Mouse (Mus musculus) spleen, adult 2 months (tissue): ENCODE results near the gene Smtnl2. TPM values are rescaled to one million over a fixed set of nuclear protein-coding genes. Genes with fewer than 3 reads are reported as not detected.

Source experiments
- DNase-seq, 2 experiments: peaks; one replicate each; pipeline versions ENCODE4 v3.0.0 to v3.0.0-alpha.2; 2012 to 2021; ENCODE audit warnings: low spot score in 2 of 2, low read depth in 1 of 2
- H3K27ac ChIP-seq: fragments of 200-500 bp; 2 replicates; pipeline ENCODE4 v1.5.1; 2012; ENCODE audit warnings: low read length, inconsistent platforms; ENCODE audit not compliant: insufficient read depth
- H3K27me3 ChIP-seq: fragments of 200-500 bp; 2 replicates; pipeline ENCODE4 v1.6.1; 2012; ENCODE audit warnings: mild to moderate bottlenecking, moderate library complexity, low read length, inconsistent platforms; ENCODE audit not compliant: control insufficient read depth, insufficient read depth
- H3K36me3 ChIP-seq: fragments of 200-500 bp; 2 replicates; pipeline ENCODE4 v1.6.1; 2012; ENCODE audit warnings: mild to moderate bottlenecking, low read length, inconsistent platforms; ENCODE audit not compliant: control insufficient read depth, insufficient read depth
- H3K4me1 ChIP-seq: fragments of 200-500 bp; 2 replicates; pipeline ENCODE4 v1.6.1; 2011; ENCODE audit warnings: inconsistent platforms; ENCODE audit not compliant: control insufficient read depth, insufficient read depth, insufficient read length
- H3K4me3 ChIP-seq: fragments of 200-500 bp; 2 replicates; pipeline ENCODE4 v1.5.1; 2011; ENCODE audit warnings: mild to moderate bottlenecking, inconsistent platforms; ENCODE audit not compliant: insufficient read depth, insufficient read length; ENCODE audit errors: extremely low read depth
- CTCF ChIP-seq: fragments of 200-500 bp; IDR thresholded peaks from 2 replicates; pipeline ENCODE4 v1.5.1; 2011; ENCODE audit warnings: mild to moderate bottlenecking, inconsistent platforms; ENCODE audit not compliant: insufficient read depth, insufficient read length, insufficient replicate concordance; ENCODE audit errors: extremely low read depth
- POLR2A ChIP-seq: fragments of 200-500 bp; IDR thresholded peaks from 2 replicates; pipeline ENCODE4 v1.6.1; 2011; ENCODE audit warnings: low read depth, low read length, inconsistent platforms
- WGBS: fragments of 180-500 bp; shearing (Covaris S2); methylation state at CpG from one replicate; pipeline ENCODE4 v1.1.7; 2018; 5-methylcytosine and 5-hydroxymethylcytosine counted together
- polyA plus RNA-seq: library from polyadenylated mRNA; depleted of rRNA; stranded (reverse); fragments of >200 nt; gene quantifications from 2 replicates; pipeline ENCODE4 v1.2.3, GENCODE M21; 2012

The Smtnl2 gene
- polyA plus RNA-seq, 1 experiment = 0.98 TPM

GRCm38 (mm10) chr11:72376562-72376961 is 35.0 kb downstream of the Smtnl2 start:
- 77% methylated on average over 2 of the region's 2 CpGs for WGBS
- TF ChIP-seq POLR2A (no peak), CTCF (no peak)
- no peaks in the 10 kb centered on the region for H3K4me1 ChIP-seq
- DNase-seq = no peak
- H3K4me3 ChIP-seq = no peak overlapping the region
- H3K36me3 ChIP-seq = no peaks in the 10 kb centered on the region
- no peak overlapping the region for H3K27ac ChIP-seq
- no peaks in the 10 kb centered on the region for H3K27me3 ChIP-seq

GRCm38 (mm10) chr11:72369904-72370672 is 41.4 kb downstream of the Smtnl2 start:
- Histone ChIP-seq H3K4me3 (no peak overlapping the region), H3K27ac (no peak overlapping the region), H3K27me3 (no peaks in the 10 kb centered on the region), H3K4me1 (no peaks in the 10 kb centered on the region), H3K36me3 (no peaks in the 10 kb centered on the region)
- no peak for DNase-seq
- WGBS = 36% methylated on average over 12 of the region's 12 CpGs
- TF ChIP-seq CTCF (no peak), POLR2A (no peak)

- no peak for TF ChIP-seq POLR2A
- no peak for TF ChIP-seq CTCF
- H3K4me1 ChIP-seq = no peaks in the 10 kb centered on the region
- H3K36me3 ChIP-seq = no peaks in the 10 kb centered on the region
- 57% methylated on average over 11 of the region's 11 CpGs for WGBS
- H3K4me3 ChIP-seq = no peak overlapping the region
- no peak overlapping the region for H3K27ac ChIP-seq
- no peak for DNase-seq
- no peaks in the 10 kb centered on the region for H3K27me3 ChIP-seq
These were observed 43.4 kb downstream of the Smtnl2 start for GRCm38 (mm10) chr11:72367934-72368674.

GRCm38 (mm10) chr11:72366126-72366525 is 45.4 kb downstream of the Smtnl2 start:
- TF ChIP-seq POLR2A (no peak), CTCF (no peak)
- H3K27ac ChIP-seq = no peak overlapping the region
- H3K4me3 ChIP-seq = no peak overlapping the region
- H3K4me1 ChIP-seq = no peaks in the 10 kb centered on the region
- 81% methylated on average over 9 of the region's 9 CpGs for WGBS
- no peaks in the 10 kb centered on the region for H3K36me3 ChIP-seq
- DNase-seq = no peak
- H3K27me3 ChIP-seq = peaks cover 5% of the 10 kb centered on the region; the same call in 1 of the 2 replicates

GRCm38 (mm10) chr11:72364526-72364925 is 47.0 kb downstream of the Smtnl2 start:
- no peaks in the 10 kb centered on the region for H3K36me3 ChIP-seq
- H3K4me1 ChIP-seq = no peaks in the 10 kb centered on the region
- H3K4me3 ChIP-seq = no peak overlapping the region
- H3K27ac ChIP-seq = no peak overlapping the region
- no peak for DNase-seq
- 89% methylated on average over 5 of the region's 5 CpGs for WGBS
- peaks cover 5% of the 10 kb centered on the region; the same call in 1 of the 2 replicates for H3K27me3 ChIP-seq
- TF ChIP-seq POLR2A = no peak
- TF ChIP-seq CTCF = no peak

- H3K27me3 ChIP-seq = peaks cover 5% of the 10 kb centered on the region; the same call in 1 of the 2 replicates
- TF ChIP-seq CTCF (no peak), POLR2A (no peak)
- no peak overlapping the region for H3K4me3 ChIP-seq
- WGBS = 81% methylated on average over 8 of the region's 8 CpGs
- no peaks in the 10 kb centered on the region for H3K4me1 ChIP-seq
- H3K27ac ChIP-seq = no peak overlapping the region
- no peak for DNase-seq
- no peaks in the 10 kb centered on the region for H3K36me3 ChIP-seq
These were observed 47.8 kb downstream of the Smtnl2 start for GRCm38 (mm10) chr11:72363523-72364240.
